Mouse (Mus musculus): ENCODE data around the gene Sult6b1.

DNA sequence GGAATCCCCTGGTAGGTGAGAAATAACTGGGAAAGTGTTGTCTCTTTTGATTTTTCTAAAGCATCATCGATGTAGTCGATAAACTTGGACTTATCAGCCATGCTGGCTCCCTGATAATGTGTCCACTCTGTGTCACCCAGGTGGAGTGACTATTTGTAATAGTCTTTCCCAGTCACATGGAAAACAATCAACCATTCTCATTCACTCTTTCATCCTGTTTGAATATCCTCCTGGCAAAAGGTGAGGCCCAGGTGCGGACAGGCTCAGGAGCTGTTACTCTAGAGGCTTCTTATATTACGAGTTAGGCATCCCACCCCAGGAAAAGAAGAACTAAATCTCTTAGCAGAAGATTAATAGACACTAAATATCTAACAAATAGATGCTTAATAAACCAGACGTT lies at the start of gene Sult6b1:
- TF ChIP-seq POLR2A (IDR thresholded peaks at IDR 0.05; ENCODE audit: insufficient read length, low read depth) (no peak), MAX (IDR thresholded peaks at IDR 0.05; ENCODE audit: low read depth) (no peak), USF1 (IDR thresholded peaks at IDR 0.05; ENCODE audit: low read depth) (no peak), CEBPB (IDR thresholded peaks at IDR 0.05; ENCODE audit: insufficient read depth, poor library complexity, severe bottlenecking) (no peak), MYOG (IDR thresholded peaks at IDR 0.05; ENCODE audit: control insufficient read depth in 1 of 3, insufficient read depth in 1 of 3, insufficient read length in 2 of 3, low read depth in 2 of 3) (no peak), E2F4 (IDR thresholded peaks at IDR 0.05; ENCODE audit: insufficient read depth) (no peak), REST (IDR thresholded peaks at IDR 0.05; ENCODE audit: insufficient read depth, insufficient read length) (no peak), MYOD1 (IDR thresholded peaks at IDR 0.05; ENCODE audit: control insufficient read depth in 1 of 3, insufficient read length in 2 of 3, low read depth in 2 of 3) (no peak), TCF12 (IDR thresholded peaks at IDR 0.05; ENCODE audit: insufficient read depth, poor library complexity, severe bottlenecking) (no peak), POLR2AphosphoS2 (IDR thresholded peaks at IDR 0.05; ENCODE audit: insufficient read length, low read depth) (no peak), TCF3 (IDR thresholded peaks at IDR 0.05; ENCODE audit: insufficient read length, low read depth) (no peak)

All from myocyte (in vitro differentiated cells).